Mouse (Mus musculus): ENCODE measurements around the gene Gm42417. TPM values are rescaled to one million over a fixed set of nuclear protein-coding genes. Genes with fewer than 3 reads are reported as not detected.

Gene Gm42417
- 1 to 10 TPM in 1 of 2 experiments, not detected in 1; 2.5 TPM for total RNA-seq (2023)

DNA sequence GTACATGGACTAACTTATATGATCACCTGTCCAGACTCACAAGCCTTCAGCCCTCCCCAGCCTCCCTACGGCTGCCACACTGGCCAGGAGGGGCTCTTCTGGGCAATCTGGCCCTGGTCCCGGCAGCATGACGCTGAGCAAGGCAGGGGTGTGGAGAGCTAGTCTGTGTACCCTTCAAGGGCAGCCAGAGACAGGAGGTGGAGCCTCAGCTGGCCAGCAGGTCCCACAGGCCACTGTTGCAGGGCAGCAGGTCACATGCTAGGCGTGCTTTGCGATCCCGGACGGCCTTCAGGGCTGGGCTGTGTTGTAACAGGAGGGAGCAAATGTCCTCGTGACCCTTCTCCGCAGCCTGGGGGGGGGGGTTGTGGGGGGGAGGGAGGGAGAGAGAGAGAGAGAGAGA is at the start of gene Gm42417:
Gene Gm42417 (minus strand): TSS at position 244 of the 400 bp plus-strand sequence.

DNA sequence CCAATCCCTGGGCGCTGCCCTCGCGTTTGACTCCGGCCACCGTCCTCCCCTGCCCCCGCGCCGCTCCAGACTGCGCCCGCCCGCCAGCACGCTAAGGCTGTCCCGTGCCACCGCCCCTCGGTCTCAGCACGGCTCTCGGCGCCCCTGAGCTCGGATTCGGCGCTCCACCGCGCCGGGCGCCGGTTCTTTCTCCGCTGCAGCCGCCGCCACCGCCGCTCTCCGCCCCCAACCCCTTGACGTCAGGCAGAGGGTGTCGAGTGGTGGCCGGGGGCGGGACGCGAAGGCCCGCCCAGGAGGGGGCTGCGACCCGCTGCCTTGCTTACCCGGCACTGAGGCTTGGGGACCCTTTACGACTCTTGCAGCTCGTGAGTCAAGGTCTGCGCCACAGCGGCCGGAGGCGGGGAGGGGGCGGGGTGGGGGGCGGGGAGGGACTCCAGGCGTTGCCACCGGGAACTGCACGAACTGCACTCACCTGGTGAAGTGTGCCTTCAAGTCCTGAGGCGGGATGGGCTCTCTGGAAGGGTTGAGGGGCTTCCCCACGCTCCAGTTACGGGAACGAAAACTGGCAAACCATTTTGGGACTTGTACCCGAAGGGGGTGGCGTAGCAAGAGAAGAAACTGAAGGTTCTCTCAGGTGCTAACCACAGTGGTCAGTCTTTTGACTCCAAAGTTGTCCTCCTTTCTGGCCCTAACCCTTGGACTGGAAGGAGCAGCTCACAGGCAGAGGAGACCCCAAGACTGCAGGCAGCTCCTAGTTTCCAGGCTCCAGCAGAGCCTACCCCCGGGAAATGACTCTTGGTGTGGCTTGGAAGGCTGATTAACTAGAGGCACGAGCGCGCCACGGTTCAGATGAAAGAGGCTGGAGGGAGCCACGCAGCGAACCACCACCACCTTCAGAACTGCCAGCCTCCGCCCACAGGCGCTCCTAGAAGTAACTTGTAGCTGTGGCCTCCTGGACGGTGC is 19.1 kb upstream of the Gm42417 start, which contains the start of gene Sema4c:
Gene Sema4c (minus strand): TSS at position 319 of the 963 bp plus-strand sequence.

DNA sequence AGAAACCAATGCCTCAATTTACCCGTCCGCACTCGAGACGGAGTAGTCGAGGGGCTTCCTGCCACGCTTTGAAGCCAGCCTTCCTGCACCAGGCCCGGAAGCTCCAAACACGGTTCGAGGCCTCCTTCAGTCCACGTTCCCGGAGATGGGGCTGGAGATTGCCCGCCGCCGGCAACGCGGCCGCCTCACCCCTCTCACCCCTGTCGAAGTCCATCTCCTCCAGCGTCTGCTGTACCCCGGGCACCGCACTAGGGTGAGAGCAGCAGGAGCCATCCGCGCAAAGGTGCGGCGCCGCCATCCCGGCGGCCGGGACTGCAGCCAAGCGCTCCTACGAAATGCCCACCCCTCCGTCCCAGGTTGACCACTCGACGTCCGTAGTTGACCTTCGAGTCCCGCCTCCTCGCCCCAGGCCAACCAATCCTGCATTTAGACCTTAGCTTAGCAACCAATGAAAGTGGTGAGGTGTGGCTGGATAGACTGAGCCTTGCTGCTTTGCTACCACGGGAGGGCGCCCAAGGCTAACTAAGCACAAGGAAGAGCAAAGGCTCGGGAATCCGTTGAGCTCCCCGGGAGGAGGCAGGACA is 7.8 kb upstream of the Gm42417 start, which contains the start of gene Ankrd39:
Gene Ankrd39 (minus strand): TSS at position 558 of the 584 bp plus-strand sequence.

DNA sequence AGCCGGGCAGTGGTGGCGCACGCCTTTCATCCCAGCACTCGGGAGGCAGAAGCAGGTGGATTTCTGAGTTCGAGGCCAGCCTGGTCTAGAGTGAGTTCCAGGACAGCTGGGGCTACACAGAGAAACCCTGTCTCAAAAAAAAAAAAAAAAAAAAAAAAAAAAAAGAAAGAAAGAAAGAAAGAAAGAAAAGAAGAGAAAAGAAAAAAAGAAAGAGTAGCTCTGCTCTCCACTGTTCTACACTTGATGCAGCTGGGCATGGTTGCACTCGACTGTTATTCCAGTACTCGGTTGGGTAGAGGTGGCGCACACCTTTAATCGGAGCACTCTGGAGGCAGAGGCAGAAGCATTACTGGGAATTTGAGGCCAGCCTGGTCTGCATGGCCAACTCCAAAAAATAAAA is 2.4 kb downstream of the Gm42417 start, which contains the start of gene Ankrd23:
Gene Ankrd23 (minus strand): TSS at position 101 of the 400 bp plus-strand sequence.

DNA sequence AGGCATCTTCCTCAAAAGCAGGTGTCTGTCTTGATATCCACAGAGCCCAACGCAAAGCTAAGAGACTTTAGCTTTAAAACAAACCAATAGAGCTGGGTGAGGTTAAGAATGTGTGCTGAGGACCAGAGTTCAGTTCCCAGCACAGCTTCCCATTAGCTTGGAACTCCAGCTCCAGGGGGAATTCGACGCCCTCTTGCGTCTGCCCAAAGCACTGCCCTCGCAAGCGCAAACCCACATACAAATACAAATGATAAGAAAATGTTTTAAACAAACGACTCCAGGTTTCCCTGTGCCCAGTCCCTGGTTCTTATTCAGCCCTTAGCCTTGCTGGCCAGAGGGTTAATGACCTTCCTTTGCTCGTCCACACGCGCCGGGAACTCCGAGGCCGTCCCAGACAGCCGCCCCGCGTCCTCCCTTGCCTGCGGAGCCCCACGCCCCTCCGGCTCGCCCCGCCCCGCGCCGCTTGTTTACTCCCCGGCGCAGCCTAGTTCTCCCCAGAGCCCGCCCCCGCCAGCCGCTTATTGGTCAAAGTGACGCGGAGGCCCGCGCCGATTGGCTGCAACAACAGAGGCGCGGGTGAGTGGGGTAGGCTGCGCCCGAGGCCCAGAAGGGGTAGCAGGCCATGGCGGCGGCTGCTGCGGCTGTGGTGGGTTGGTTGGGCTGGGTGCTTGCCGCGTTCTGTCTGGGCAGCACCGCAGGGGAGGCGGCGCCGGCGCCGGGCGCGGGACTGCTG is 27.8 kb downstream of the Gm42417 start, which contains the start of gene Cnnm3:
Gene Cnnm3 (plus strand): TSS at position 579 of the 733 bp plus-strand sequence.

Other genes starting within 250 kb of the Gm42417 start
- gene Arid5a, start 231.7 kb downstream of the Gm42417 start, total RNA-seq (2023) = 10 to 100 TPM; 59.0 to 74.6 TPM
- gene Kansl3, start 170.2 kb downstream of the Gm42417 start, total RNA-seq (2023) = 10 to 100 TPM; 39.7 to 40.2 TPM
- under 1 TPM in 1 of 2 experiments, not detected in 1; 0.29 TPM for gene Fer1l5, start 167.1 kb downstream of the Gm42417 start, total RNA-seq (2023)
- gene Lman2l, start 94.2 kb downstream of the Gm42417 start, total RNA-seq (2023) = 10 to 100 TPM; 44.3 to 46.6 TPM
- 10 to 100 TPM; 22.8 to 29.2 TPM for gene Cnnm4, start 67.8 kb downstream of the Gm42417 start, total RNA-seq (2023)
- gene Cnnm3, start 27.6 kb downstream of the Gm42417 start, total RNA-seq (2023) = 10 to 100 TPM; 22.2 to 30.3 TPM
- gene Ankrd23, start 2.5 kb downstream of the Gm42417 start, total RNA-seq (2023) = 1 to 10 TPM; 3.2 to 5.7 TPM
- 1 to 10 TPM; 3.9 to 4.0 TPM for gene Ankrd39, start 8.0 kb upstream of the Gm42417 start, total RNA-seq (2023)
- 1 to 10 TPM; 1.4 to 1.7 TPM for gene Sema4c, start 18.9 kb upstream of the Gm42417 start, total RNA-seq (2023)
- under 1 TPM in 1 of 2 experiments, not detected in 1; 0.49 TPM for gene Fam178b, start 143.8 kb upstream of the Gm42417 start, total RNA-seq (2023)
- gene Cox5b, start 152.0 kb upstream of the Gm42417 start, total RNA-seq (2023) = 100 to 1,000 TPM; 249 to 268 TPM
- gene 4933424G06Rik, start 170.7 kb upstream of the Gm42417 start, total RNA-seq (2023) = not detected
- 10 to 100 TPM; 40.1 to 44.0 TPM for gene Actr1b, start 175.0 kb upstream of the Gm42417 start, total RNA-seq (2023)
- gene Zap70, start 222.4 kb upstream of the Gm42417 start, total RNA-seq (2023) = under 1 TPM; 0.35 to 0.49 TPM